Mouse (Mus musculus): ENCODE data around the gene Cdh10. TPM values are rescaled to one million over a fixed set of nuclear protein-coding genes. Genes with fewer than 3 reads are reported as not detected.

Cdh10 gene
- total and polyA plus RNA-seq, 2 experiments from 2014 or later: 24.3 to 42.7 TPM

DNA sequence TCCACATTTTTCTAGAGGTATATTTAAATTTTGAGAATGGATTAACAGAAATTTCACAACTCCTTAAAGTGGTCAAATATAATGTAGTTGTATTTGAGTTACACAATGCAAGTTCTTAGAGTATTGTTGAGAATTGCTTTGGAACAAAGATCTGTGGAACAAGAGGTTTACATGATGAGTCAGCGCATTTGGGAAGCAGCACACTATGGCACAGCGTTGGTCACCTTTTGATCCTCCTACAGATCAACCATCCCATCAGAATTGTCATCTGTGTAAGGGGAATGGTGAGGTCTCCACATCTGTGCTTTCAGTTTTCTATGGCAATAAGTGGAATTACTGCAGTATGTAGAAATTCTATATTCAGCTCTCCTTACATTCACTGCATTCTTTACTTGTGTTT, 108.2 kb downstream of the Cdh10 start:
- H3K27me3 ChIP-seq (ENCODE audit: insufficient read depth, low read length): no peaks in the 10 kb centered on the region
- no peaks in the 10 kb centered on the region for H3K9me3 ChIP-seq (ENCODE audit: low read length)
- 97% methylated on average over 2 of the region's 2 CpGs for WGBS
- H3K4me1 ChIP-seq (ENCODE audit: insufficient read depth): no peaks in the 10 kb centered on the region
- no peak overlapping the region for H3K4me2 ChIP-seq (ENCODE audit: low read depth)
- DNase-seq (no peak), ATAC-seq (no peak)
- TF ChIP-seq CTCF (IDR thresholded peaks at IDR 0.05; ENCODE audit: low read depth): no peak
- no peak overlapping the region for H3K27ac ChIP-seq (ENCODE audit: low read depth, low read length)
- no peaks in the 10 kb centered on the region for H3K36me3 ChIP-seq (ENCODE audit: insufficient read depth)
- no peak overlapping the region for H3K4me3 ChIP-seq (ENCODE audit: low read depth, low read length)
- H3K9ac ChIP-seq: no peak overlapping the region

DNA sequence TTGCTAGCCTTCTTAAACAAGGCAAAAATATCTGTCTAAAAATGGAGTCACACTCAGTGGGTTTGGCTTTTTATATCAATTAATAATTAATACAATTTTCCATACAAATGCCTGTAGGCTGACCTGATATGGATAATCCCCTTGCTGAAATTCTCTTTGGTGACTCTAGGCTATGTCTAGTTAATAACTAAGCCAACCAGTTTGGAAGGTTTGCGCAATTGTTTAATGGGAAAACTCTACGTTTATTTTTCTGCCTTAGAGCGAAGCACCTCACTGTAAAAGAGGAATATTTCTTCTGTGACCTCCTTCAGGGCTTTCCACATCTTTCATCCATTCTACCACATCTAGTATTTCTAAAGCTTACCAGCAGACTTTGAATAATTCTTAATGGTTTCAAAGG, 133.5 kb downstream of the Cdh10 start:
- Histone ChIP-seq H3K9me3 (ENCODE audit: low read length) (no peaks in the 10 kb centered on the region), H3K9ac (no peak overlapping the region), H3K27ac (ENCODE audit: low read depth, low read length) (no peak overlapping the region), H3K4me1 (ENCODE audit: insufficient read depth) (no peaks in the 10 kb centered on the region), H3K27me3 (ENCODE audit: insufficient read depth, low read length) (no peaks in the 10 kb centered on the region), H3K4me2 (ENCODE audit: low read depth) (no peak overlapping the region), H3K36me3 (ENCODE audit: insufficient read depth) (no peaks in the 10 kb centered on the region), H3K4me3 (ENCODE audit: low read depth, low read length) (no peak overlapping the region)
- ATAC-seq (no peak), DNase-seq (no peak)
- TF ChIP-seq CTCF (IDR thresholded peaks at IDR 0.05; ENCODE audit: low read depth): no peak
- WGBS: 96% methylated on average over 3 of the region's 3 CpGs

DNA sequence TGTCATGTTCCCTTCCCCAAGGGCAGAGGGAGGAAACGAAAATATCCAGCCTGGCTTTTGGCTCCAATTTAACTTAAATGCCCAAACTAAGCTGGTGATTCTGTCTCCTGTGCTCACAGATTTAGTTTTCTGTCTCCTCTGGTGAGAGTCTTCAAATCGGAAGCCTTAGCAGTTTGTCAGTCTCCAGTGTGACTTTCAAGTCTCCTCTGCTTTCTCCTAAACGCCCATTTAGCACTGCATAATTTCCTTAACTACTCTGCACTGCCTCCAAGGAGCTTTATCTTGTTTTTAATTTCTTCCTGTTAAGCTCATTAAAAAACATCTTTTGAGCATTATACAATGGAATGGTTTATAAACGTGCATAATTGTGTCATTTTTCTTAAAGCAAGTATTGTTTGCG, 156.3 kb downstream of the Cdh10 start:
- no peak overlapping the region for H3K9ac ChIP-seq
- H3K27me3 ChIP-seq (ENCODE audit: insufficient read depth, low read length): no peaks in the 10 kb centered on the region
- H3K9me3 ChIP-seq (ENCODE audit: low read length): no peaks in the 10 kb centered on the region
- ATAC-seq: peak; percentile 14; the same call in 1 of the 2 replicates
- DNase-seq: no peak
- no peak overlapping the region for H3K4me3 ChIP-seq (ENCODE audit: low read depth, low read length)
- no peaks in the 10 kb centered on the region for H3K4me1 ChIP-seq (ENCODE audit: insufficient read depth)
- WGBS: 45% methylated on average over 5 of the region's 5 CpGs
- no peaks in the 10 kb centered on the region for H3K36me3 ChIP-seq (ENCODE audit: insufficient read depth)
- H3K27ac ChIP-seq (ENCODE audit: low read depth, low read length): no peak overlapping the region
- no peak overlapping the region for H3K4me2 ChIP-seq (ENCODE audit: low read depth)
- TF ChIP-seq CTCF (IDR thresholded peaks at IDR 0.05; ENCODE audit: low read depth): no peak

DNA sequence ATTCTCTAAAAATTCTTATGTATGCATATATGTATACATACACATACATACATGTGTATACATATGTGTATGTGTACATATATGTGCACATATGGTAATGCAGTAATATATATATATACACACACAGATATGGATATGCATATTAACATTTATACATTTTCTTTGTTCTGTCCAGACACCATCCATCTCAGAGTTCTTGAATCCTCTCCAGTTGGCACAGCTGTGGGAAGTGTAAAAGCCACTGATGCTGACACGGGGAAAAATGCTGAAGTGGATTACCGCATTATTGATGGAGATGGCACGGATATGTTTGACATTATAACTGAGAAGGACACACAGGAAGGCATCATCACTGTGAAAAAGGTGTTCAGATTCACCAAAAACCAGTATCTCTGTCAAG, 166.1 kb downstream of the Cdh10 start:
- no peak overlapping the region for H3K9ac ChIP-seq
- no peak overlapping the region for H3K4me3 ChIP-seq (ENCODE audit: low read depth, low read length)
- DNase-seq: no peak
- H3K27me3 ChIP-seq (ENCODE audit: insufficient read depth, low read length): no peaks in the 10 kb centered on the region
- H3K4me2 ChIP-seq (ENCODE audit: low read depth): no peak overlapping the region
- no peak; the same call in 1 of the 2 replicates for ATAC-seq
- no peaks in the 10 kb centered on the region for H3K36me3 ChIP-seq (ENCODE audit: insufficient read depth)
- 56% methylated on average over 3 of the region's 3 CpGs for WGBS
- no peak overlapping the region for H3K27ac ChIP-seq (ENCODE audit: low read depth, low read length)
- no peak for TF ChIP-seq CTCF (IDR thresholded peaks at IDR 0.05; ENCODE audit: low read depth)
- H3K4me1 ChIP-seq (ENCODE audit: insufficient read depth): no peaks in the 10 kb centered on the region
- H3K9me3 ChIP-seq (ENCODE audit: low read length): no peaks in the 10 kb centered on the region

DNA sequence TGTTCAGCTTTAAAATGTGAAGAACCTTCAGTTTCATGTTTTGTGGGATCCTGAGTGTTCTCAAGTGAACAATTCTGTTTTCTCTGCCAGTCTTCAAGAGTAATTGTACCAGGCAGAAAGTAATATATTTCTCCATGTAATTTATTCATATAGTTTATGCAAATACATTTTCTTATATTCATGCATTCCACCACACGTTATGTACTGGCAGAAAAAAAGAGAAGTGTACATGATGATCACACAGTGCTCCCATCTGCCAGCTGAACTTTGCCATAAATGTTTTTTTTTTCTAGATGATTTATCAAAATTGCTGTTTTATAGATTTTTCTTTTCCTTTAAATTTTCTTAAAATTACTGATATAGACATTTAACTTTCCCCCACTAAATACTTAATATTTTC, 168.9 kb downstream of the Cdh10 start:
- no peak for TF ChIP-seq CTCF (IDR thresholded peaks at IDR 0.05; ENCODE audit: low read depth)
- H3K36me3 ChIP-seq (ENCODE audit: insufficient read depth): no peaks in the 10 kb centered on the region
- H3K27ac ChIP-seq (ENCODE audit: low read depth, low read length): no peak overlapping the region
- WGBS: 45% methylated on average over 1 of the region's 1 CpGs
- no peaks in the 10 kb centered on the region for H3K4me1 ChIP-seq (ENCODE audit: insufficient read depth)
- no peak overlapping the region for H3K4me2 ChIP-seq (ENCODE audit: low read depth)
- ATAC-seq (peak; percentile 80), DNase-seq (no peak)
- H3K4me3 ChIP-seq (ENCODE audit: low read depth, low read length): no peak overlapping the region
- no peak overlapping the region for H3K9ac ChIP-seq
- no peaks in the 10 kb centered on the region for H3K27me3 ChIP-seq (ENCODE audit: insufficient read depth, low read length)
- no peaks in the 10 kb centered on the region for H3K9me3 ChIP-seq (ENCODE audit: low read length)

DNA sequence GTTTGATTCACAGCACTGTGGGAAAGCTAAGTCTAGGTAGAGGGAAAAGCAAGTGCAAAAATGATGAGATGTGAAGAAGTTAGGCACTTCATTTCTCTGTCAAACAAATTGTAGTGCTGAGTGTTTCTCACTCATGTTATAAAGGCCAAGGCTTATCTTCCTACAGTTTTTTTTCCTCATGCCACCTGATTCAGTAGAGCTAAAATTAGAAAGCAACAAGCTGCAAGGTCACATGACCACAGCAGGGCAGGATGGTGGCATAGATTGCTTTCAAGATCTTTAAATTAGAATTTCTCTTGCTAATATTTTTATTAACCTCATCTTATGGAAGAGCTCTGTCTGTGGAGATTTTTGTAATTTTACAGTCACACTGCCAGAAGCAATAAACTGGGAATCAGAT, 174.8 kb downstream of the Cdh10 start:
- no peaks in the 10 kb centered on the region for H3K9me3 ChIP-seq (ENCODE audit: low read length)
- ATAC-seq: no peak

DNA sequence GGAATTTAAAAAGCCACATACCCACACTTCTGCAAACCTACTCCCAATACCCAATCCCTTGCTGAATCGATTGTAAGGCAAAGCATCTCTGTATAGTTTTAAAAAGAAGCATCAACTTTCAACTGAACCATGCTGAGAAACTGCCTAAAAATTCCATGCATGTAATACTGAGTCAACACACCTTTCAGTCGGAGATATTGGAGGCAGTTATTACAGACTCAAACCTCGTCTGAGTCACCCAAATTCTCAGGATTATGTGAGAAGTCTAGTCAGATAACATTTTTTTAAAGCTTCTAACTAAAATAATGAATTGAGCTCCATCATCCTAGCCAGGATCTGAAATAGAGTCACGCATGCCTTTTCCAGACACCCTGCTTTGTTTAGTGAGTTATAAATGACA, 175.5 kb downstream of the Cdh10 start:
- ATAC-seq (peak; percentile 10; the same call in 1 of the 2 replicates), DNase-seq (no peak)
- H3K27me3 ChIP-seq (ENCODE audit: insufficient read depth, low read length): no peaks in the 10 kb centered on the region
- no peak for TF ChIP-seq CTCF (IDR thresholded peaks at IDR 0.05; ENCODE audit: low read depth)
- no peak overlapping the region for H3K27ac ChIP-seq (ENCODE audit: low read depth, low read length)
- H3K4me2 ChIP-seq (ENCODE audit: low read depth): no peak overlapping the region
- H3K4me3 ChIP-seq (ENCODE audit: low read depth, low read length): no peak overlapping the region
- H3K9me3 ChIP-seq (ENCODE audit: low read length): no peaks in the 10 kb centered on the region
- WGBS: 56% methylated on average over 4 of the region's 4 CpGs
- H3K36me3 ChIP-seq (ENCODE audit: insufficient read depth): no peaks in the 10 kb centered on the region
- no peaks in the 10 kb centered on the region for H3K4me1 ChIP-seq (ENCODE audit: insufficient read depth)
- H3K9ac ChIP-seq: no peak overlapping the region

More for the DNA sequence above, 174.8 kb downstream of the Cdh10 start:
- H3K36me3 ChIP-seq (ENCODE audit: insufficient read depth): no peaks in the 10 kb centered on the region
- no peaks in the 10 kb centered on the region for H3K4me1 ChIP-seq (ENCODE audit: insufficient read depth)
- H3K27me3 ChIP-seq (ENCODE audit: insufficient read depth, low read length): no peaks in the 10 kb centered on the region
- no peak overlapping the region for H3K27ac ChIP-seq (ENCODE audit: low read depth, low read length)
- no peak overlapping the region for H3K9ac ChIP-seq
- no peak for DNase-seq
- no peak overlapping the region for H3K4me2 ChIP-seq (ENCODE audit: low read depth)
- TF ChIP-seq CTCF (IDR thresholded peaks at IDR 0.05; ENCODE audit: low read depth): no peak
- H3K4me3 ChIP-seq (ENCODE audit: low read depth, low read length): no peak overlapping the region

DNA sequence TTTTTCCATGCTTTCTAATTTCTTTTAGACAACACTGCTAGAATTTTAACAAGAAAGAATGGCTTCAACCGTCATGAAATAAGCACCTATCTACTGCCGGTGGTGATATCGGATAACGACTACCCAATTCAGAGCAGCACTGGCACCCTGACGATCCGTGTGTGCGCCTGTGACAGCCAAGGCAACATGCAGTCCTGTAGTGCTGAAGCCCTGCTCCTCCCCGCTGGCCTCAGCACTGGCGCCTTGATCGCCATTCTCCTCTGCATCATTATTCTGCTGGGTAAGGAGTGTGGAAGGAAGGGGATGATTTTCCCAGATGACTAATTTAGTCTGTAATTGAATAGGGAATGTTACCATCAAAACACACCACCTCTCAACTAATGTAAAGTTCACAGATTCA, 192.1 kb downstream of the Cdh10 start:
- no peak overlapping the region for H3K4me2 ChIP-seq (ENCODE audit: low read depth)
- H3K4me3 ChIP-seq (ENCODE audit: low read depth, low read length): no peak overlapping the region
- WGBS: 74% methylated on average over 10 of the region's 10 CpGs
- H3K36me3 ChIP-seq (ENCODE audit: insufficient read depth): 0 out of 2 replicates have a peak, but pooled peaks cover 4% of the 10 kb centered on the region
- H3K27me3 ChIP-seq (ENCODE audit: insufficient read depth, low read length): no peaks in the 10 kb centered on the region
- ATAC-seq (no peak), DNase-seq (no peak)
- no peaks in the 10 kb centered on the region for H3K4me1 ChIP-seq (ENCODE audit: insufficient read depth)
- H3K9ac ChIP-seq: no peak overlapping the region
- no peaks in the 10 kb centered on the region for H3K9me3 ChIP-seq (ENCODE audit: low read length)
- no peak for TF ChIP-seq CTCF (IDR thresholded peaks at IDR 0.05; ENCODE audit: low read depth)
- H3K27ac ChIP-seq (ENCODE audit: low read depth, low read length): no peak overlapping the region
